Mouse (Mus musculus): ENCODE measurements around the gene Abat.

- no peak for TF ChIP-seq CTCF (IDR thresholded peaks at IDR 0.05; ENCODE audit: extremely low read depth, insufficient read depth, insufficient read length, insufficient replicate concordance)
- TF ChIP-seq POLR2A (IDR thresholded peaks at IDR 0.05; ENCODE audit: low read depth, low read length), result no peak
Observed at GRCm38 (mm10) chr16:8539150-8539865, 26.1 kb downstream of the Abat start.

Measured in spleen, adult 2 months (tissue).